8 mouse cellular contexts compared by ENCODE assay signal in the genomic region with DNA sequence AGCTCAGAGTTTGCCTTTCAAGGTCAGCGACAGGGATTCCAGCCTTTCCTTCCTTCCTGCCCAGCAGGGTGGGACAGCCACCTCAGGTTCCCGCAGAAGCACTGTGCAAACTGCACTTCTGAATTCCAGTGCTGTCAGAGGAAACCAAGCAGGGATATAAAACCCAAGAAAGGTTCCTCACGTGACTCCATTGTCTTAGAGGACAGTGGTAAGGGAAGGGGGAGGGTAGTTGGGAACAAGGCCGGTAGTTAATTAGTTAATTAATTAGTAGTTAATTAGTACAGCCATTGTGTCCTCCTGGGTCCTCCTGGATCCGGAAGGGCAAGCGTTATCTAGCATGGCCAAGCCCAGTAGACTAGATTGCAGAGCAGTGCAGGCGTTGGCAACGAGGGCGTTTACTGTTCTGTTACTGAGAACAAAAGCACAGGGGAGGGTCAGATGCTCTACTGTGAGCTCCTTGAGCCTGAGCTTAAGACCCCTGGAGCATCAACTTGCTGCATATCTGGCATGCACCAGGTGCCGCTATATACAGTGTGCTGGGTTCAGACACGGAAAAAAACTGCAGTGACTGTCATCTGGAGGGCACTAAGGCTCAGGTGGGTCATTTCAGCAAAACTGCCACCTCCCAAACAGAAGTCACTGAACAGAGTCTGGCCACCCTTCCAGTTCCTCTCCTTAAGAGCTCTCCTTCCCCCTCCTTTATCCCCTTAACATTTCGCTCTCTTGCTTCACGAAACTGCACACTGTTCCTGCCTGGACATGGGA.
DNase-seq lines count a peak whose midpoint lies in the region; ATAC-seq and TF ChIP-seq lines count a peak whose summit lies in the region.

No protein-coding gene starts in this region.

- H3K4me1 ChIP-seq in neural tube, embryonic 13.5 days (replicated peaks), result peaks cover 25% of the 10 kb centered on the region
- H3K4me1 ChIP-seq in hindbrain, embryonic 13.5 days (replicated peaks), result peaks cover 24% of the 10 kb centered on the region
- peaks cover 0 to 9% of the 10 kb centered on the region in 2 experiments; a peak in 3 of 4 replicates for H3K4me1 ChIP-seq in liver, embryonic 14.5 days (replicated peaks; ENCODE audit: control insufficient read depth in 2 of 2, insufficient read depth in 2 of 2, low read length in 1 of 2)

- TF ChIP-seq CTCF in liver, embryonic 14.5 days (IDR thresholded peaks at IDR 0.05; ENCODE audit: low read depth), result 0 out of 2 replicates have a peak, but pooled peaks have one; percentile 2

- no peak for DNase-seq in neural tube, embryonic 10.5 days (ENCODE audit: extremely low spot score, low spot score)
- peak; percentile 13 to 31 (median 24) for DNase-seq in liver, embryonic 14.5 days (ENCODE audit: low read depth in 3 of 3, low spot score in 3 of 3)
- no peak for DNase-seq in cerebellum, postnatal 25 days
- DNase-seq in left cerebral cortex, adult 9 months (ENCODE audit: low spot score in 2 of 2), result no peak
- DNase-seq in adrenal gland, postnatal 4 days (ENCODE audit: low spot score in 2 of 2), result no peak

- ATAC-seq in neural tube, embryonic 13.5 days (ENCODE audit: low read depth), result peak; percentile 33; the same call in 1 of the 2 replicates
- ATAC-seq in hindbrain, embryonic 13.5 days (ENCODE audit: low FRiP score), result 0 out of 2 replicates have a peak, but pooled peaks have one; percentile 33
- ATAC-seq in liver, embryonic 14.5 days (ENCODE audit: insufficient read depth), result peak; percentile 75
- ATAC-seq in megakaryocyte progenitor cell, adult 5-6 weeks (replicated peaks; ENCODE audit: poor library complexity), result no peak

- no peak overlapping the region for H3K4me2 ChIP-seq in neural tube, embryonic 13.5 days
- no peak overlapping the region for H3K4me2 ChIP-seq in hindbrain, embryonic 13.5 days
- peak overlapping the region; percentile 6; the same call in 1 of the 2 replicates for H3K4me2 ChIP-seq in liver, embryonic 14.5 days (ENCODE audit: low read depth)

- peak overlapping the region; percentile 65; the same call in 1 of the 2 replicates for H3K27ac ChIP-seq in neural tube, embryonic 13.5 days (replicated peaks)
- H3K27ac ChIP-seq in hindbrain, embryonic 13.5 days, result no peak overlapping the region
- no peak overlapping the region for H3K27ac ChIP-seq in liver, embryonic 14.5 days

- H3K27me3 ChIP-seq in neural tube, embryonic 13.5 days, result no peaks in the 10 kb centered on the region
- no peaks in the 10 kb centered on the region for H3K27me3 ChIP-seq in hindbrain, embryonic 13.5 days
- no peaks in the 10 kb centered on the region for H3K27me3 ChIP-seq in liver, embryonic 14.5 days (ENCODE audit: control insufficient read depth, insufficient read depth, low read length)

- no peak overlapping the region for H3K4me3 ChIP-seq in neural tube, embryonic 13.5 days
- no peak overlapping the region for H3K4me3 ChIP-seq in hindbrain, embryonic 13.5 days
- H3K4me3 ChIP-seq in liver, embryonic 14.5 days (ENCODE audit: insufficient read depth in 1 of 2, low read depth in 2 of 2, low read length in 2 of 2), result no peak overlapping the region

- H3K36me3 ChIP-seq in neural tube, embryonic 13.5 days, result peaks cover 28% of the 10 kb centered on the region
- peaks cover 21% of the 10 kb centered on the region for H3K36me3 ChIP-seq in hindbrain, embryonic 13.5 days
- no peaks in the 10 kb centered on the region for H3K36me3 ChIP-seq in liver, embryonic 14.5 days (replicated peaks; ENCODE audit: control insufficient read depth, insufficient read depth, low read depth)

- H3K9ac ChIP-seq in neural tube, embryonic 13.5 days, result no peak overlapping the region
- H3K9ac ChIP-seq in hindbrain, embryonic 13.5 days, result no peak overlapping the region
- H3K9ac ChIP-seq in liver, embryonic 14.5 days (replicated peaks), result no peak overlapping the region

- no peaks in the 10 kb centered on the region for H3K9me3 ChIP-seq in neural tube, embryonic 13.5 days
- no peaks in the 10 kb centered on the region for H3K9me3 ChIP-seq in hindbrain, embryonic 13.5 days
- no peaks in the 10 kb centered on the region for H3K9me3 ChIP-seq in liver, embryonic 14.5 days (ENCODE audit: control insufficient read depth, low read length)

- no peak; the same call in 1 of the 2 replicates for TF ChIP-seq EP300 in liver, embryonic 14.5 days (IDR thresholded peaks at IDR 0.05; ENCODE audit: low read depth)

- WGBS in neural tube, embryonic 13.5 days, result 24% methylated on average over 13 of the region's 13 CpGs
- WGBS in hindbrain, embryonic 13.5 days, result 27% methylated on average over 13 of the region's 13 CpGs
- 13% methylated on average over 13 of the region's 13 CpGs for WGBS in liver, embryonic 14.5 days (ENCODE audit: insufficient replicate concordance)

Comparison
In these comparisons a context has a peak if more than half of its experiments do, and no peak if none do; other contexts are left out.
1. DNase-seq: peak in liver, embryonic 14.5 days (3 of 3); none in neural tube, embryonic 10.5 days (single experiment), cerebellum, postnatal 25 days (0 of 2), left cerebral cortex, adult 9 months (0 of 2) and adrenal gland, postnatal 4 days (0 of 2).